Mouse (Mus musculus) adrenal gland, adult 2 months (tissue): Measurements from ENCODE around the gene Taf12. TPM values are rescaled to one million over a fixed set of nuclear protein-coding genes. Genes with fewer than 3 reads are reported as not detected.

Source experiments
- DNase-seq: peaks from one replicate; pipeline ENCODE4 v3.0.0; 2021
- long read RNA-seq: library from polyadenylated mRNA; stranded (forward); transcript quantifications from one replicate; pipeline ENCODE4 v2.0.0, GENCODE M21; 2021
- polyA plus RNA-seq: library from polyadenylated mRNA; depleted of rRNA; stranded (reverse); fragments of >200 nt; gene quantifications from 2 replicates; pipeline ENCODE4 v1.2.3, GENCODE M21; 2012; rRNA removed
- total RNA-seq, 2 experiments: library from RNA; stranded (reverse); gene quantifications; 2 replicates each; pipeline ENCODE4 v1.2.3; 2021

The Taf12 gene
- 10 to 100 TPM; 28.3 to 41.5 TPM for total RNA-seq
- polyA plus RNA-seq = 1.5 and 2.5 TPM in 2 replicates
- long read RNA-seq, transcript Taf12-201 (6 exons, 3,787 nt) = major isoform, 33 of 37 reads
- long read RNA-seq, partial matches to known transcripts = 0 of 37 reads
- long read RNA-seq, other reads (novel, unspliced or antisense) = 4 of 37 reads

GRCm38 (mm10) chr4:132274156-132274862, at the start of gene Taf12:
Taf12 (plus strand) TSS chr4:132274375.
- DNase-seq = peak; percentile 95

GRCm38 (mm10) chr4:132230422-132230821, 43.8 kb upstream of the Taf12 start:
- no peak for DNase-seq

- DNase-seq = no peak
Measured at GRCm38 (mm10) chr4:132234710-132235109, 39.5 kb upstream of the Taf12 start.

GRCm38 (mm10) chr4:132238356-132238755, 35.8 kb upstream of the Taf12 start:
- DNase-seq = no peak

- DNase-seq = no peak
Measured at GRCm38 (mm10) chr4:132240367-132240766, 33.8 kb upstream of the Taf12 start.

- DNase-seq = no peak
Measured at GRCm38 (mm10) chr4:132241208-132241607, 33.0 kb upstream of the Taf12 start.

- DNase-seq = no peak
Measured at GRCm38 (mm10) chr4:132245643-132246042, 28.5 kb upstream of the Taf12 start.

GRCm38 (mm10) chr4:132247451-132247997, 26.7 kb upstream of the Taf12 start:
- no peak for DNase-seq

GRCm38 (mm10) chr4:132251596-132251995, 22.6 kb upstream of the Taf12 start:
- peak; percentile 59 for DNase-seq

GRCm38 (mm10) chr4:132253128-132253527, 21.0 kb upstream of the Taf12 start:
- peak; percentile 63 for DNase-seq

- DNase-seq = no peak
Measured at GRCm38 (mm10) chr4:132253622-132254021, 20.6 kb upstream of the Taf12 start.

- DNase-seq = no peak
Measured at GRCm38 (mm10) chr4:132254986-132255385, 19.2 kb upstream of the Taf12 start.

- peak; percentile 55 for DNase-seq
Measured at GRCm38 (mm10) chr4:132256384-132256783, 17.8 kb upstream of the Taf12 start.

- no peak for DNase-seq
Measured at GRCm38 (mm10) chr4:132259248-132259647, 14.9 kb upstream of the Taf12 start.

- DNase-seq = peak; percentile 76
Measured at GRCm38 (mm10) chr4:132260404-132261379, 13.5 kb upstream of the Taf12 start.

- peak; percentile 88 for DNase-seq
Measured at GRCm38 (mm10) chr4:132261514-132262357, 12.4 kb upstream of the Taf12 start, which contains the start of gene Gmeb1. Gmeb1 (minus strand) TSS chr4:132261602.

GRCm38 (mm10) chr4:132262358-132262616, 11.9 kb upstream of the Taf12 start:
- DNase-seq = no peak

GRCm38 (mm10) chr4:132263313-132263712, 10.9 kb upstream of the Taf12 start:
- DNase-seq = no peak

- no peak for DNase-seq
Measured at GRCm38 (mm10) chr4:132266835-132267349, 7.3 kb upstream of the Taf12 start.

- DNase-seq = no peak
Measured at GRCm38 (mm10) chr4:132268871-132269739, 5.1 kb upstream of the Taf12 start.
